Mouse (Mus musculus) MEL-GATA-1-ER (cell line): ENCODE results near the gene Kndc1.

Experiments
- DNase-seq: peaks from one replicate; pipeline ENCODE4 v3.0.0-alpha.2; 2012; ENCODE audit warnings: low read depth; ENCODE audit errors: extremely low read depth

Gene Kndc1

DNA sequence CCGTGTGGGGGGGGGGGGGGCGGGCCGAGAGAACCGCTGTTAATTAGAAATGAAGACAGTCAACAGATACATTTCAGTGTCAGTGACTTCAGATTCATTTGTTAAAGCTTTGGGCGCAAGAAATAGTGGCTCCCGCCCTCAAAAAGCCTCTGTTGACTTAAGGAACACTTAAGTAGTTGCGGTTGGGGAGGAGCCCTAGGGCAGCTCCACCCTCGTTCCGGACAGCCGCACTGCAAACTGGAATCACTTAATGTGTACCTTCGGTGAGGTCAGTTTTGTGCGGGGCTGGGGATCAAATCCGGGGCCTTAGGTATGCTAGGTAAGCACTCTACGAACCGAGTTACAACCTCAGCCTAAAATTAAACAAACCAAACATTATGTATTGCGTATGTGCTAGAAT is 56.6 kb downstream of the Kndc1 start:
- peak; percentile 40 for DNase-seq

DNA sequence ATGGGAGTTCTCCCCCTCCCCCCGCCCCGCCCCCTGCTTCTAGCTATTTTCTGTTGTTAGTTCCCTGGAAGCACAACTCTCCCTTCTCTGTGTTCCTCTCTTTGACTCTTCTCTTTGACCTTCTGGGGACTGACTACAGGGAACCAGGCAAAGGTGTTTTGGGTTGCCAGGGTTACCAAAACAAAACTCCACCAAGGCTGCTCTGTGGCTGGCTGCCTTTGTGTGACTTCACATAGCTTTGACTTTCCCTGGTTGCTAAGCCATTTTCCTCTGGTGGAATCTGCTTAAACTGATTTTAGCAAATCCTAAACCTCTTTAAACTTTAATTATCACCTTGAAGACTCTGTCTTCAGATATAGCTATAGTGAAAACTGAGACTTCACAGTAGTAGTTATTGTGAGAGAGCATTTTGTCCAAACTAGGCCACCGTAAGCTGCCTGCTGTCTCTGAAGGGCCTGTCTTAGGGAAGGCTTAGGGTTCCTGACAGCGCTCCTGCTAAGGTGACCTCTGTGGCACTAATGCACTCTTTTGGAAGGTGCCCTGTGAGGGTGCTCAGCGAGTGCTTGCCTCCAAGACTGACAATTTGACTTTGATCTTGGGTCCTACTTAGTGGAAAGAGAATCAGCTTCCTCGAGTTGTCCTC is 57.6 kb downstream of the Kndc1 start:
- no peak for DNase-seq

DNA sequence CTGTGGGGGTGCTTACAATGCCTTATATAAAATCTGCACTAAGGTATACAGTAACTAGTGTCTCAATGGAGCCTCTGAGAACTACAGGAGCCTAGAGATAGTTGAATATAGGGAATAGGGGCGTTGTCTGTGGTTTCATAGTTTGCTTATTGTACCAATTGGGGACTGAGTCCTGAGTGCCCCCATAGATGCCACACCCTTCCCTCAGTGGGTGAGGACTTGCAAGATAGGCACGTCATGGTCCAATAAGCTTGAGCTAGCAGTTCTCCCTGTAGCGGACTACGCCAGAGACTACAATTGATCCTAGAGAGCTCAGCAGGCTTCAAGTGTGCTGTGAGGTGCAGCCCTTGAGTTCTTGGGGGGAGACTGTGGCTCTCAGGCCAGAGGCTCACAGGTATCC is 61.0 kb downstream of the Kndc1 start:
- no peak for DNase-seq

DNA sequence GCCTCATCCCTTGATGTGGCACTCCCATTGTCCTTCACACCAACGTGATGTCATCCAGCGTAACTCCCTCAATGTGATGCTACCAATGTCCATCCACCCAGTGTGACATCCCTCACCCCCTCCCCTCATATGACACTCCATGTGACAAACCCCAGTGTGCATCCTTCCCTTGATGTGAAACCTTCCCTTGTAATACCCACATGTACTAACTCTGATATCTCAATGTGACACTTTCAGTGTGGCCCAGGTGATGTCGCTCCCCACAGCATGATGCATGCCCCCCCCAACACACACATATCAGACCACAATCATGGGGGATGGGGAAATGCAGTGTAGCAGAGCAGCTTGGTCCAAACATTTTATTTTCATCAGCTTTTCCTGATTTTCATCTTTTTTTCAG is 62.2 kb downstream of the Kndc1 start:
- DNase-seq = no peak

DNA sequence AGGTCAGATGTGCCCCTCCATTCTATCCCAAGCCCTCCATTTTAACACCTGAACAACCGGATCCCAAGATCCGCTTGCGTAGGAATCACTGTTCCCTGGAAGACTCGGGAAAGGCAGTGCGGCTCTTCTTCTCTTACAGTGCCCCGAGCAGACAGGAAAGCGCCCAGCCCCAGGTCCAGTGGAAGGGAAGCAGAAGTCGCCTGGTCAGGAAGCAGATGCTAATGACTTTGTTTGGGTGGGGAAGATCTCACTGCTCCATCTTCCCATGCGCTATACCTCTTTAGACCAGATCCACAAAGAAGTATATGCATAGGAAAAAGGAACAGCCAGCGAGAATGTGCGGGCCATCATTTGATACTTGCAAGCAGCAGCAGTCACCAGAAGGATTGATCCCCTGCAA is 62.9 kb downstream of the Kndc1 start:
- DNase-seq = no peak

DNA sequence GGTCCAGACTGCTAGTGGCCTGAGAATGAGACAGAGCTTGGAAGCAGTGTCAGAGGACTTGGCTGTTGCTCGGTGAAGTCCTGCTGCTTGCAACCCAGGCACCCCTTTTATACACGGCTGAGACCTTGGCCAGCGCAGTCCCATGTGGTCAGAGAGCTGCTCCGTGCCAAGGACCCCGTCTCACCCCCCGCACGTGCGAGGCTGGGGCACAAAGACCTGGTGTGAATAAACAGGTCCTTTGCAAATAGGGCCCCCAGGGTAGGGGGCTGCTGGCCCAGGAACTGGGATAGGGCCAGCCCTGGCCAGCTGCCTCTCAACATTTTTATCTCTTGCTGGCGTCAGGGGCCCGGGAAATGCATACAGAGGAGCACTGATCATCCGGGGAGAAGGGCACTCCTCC is 63.5 kb downstream of the Kndc1 start:
- DNase-seq = no peak

DNA sequence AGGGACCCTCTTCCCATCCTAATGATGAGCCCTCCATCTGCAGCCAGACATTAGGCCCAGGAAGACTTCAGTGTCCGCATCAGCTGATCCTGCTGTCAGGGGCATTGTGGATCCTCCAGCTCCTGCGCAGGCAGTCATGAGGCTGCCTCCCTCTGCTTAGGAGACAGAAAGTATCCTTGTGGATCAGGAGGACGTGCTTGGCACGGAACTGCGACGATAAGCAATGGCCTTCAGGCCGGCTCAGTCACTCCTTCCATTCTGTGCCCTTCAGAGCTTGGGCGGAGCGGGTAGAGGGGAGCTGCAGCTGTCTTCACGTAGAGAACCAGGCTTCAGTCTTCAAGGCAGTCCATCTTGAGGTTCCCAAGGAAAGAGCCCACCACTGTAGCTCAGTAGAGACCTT is 66.6 kb downstream of the Kndc1 start:
- DNase-seq = no peak

DNA sequence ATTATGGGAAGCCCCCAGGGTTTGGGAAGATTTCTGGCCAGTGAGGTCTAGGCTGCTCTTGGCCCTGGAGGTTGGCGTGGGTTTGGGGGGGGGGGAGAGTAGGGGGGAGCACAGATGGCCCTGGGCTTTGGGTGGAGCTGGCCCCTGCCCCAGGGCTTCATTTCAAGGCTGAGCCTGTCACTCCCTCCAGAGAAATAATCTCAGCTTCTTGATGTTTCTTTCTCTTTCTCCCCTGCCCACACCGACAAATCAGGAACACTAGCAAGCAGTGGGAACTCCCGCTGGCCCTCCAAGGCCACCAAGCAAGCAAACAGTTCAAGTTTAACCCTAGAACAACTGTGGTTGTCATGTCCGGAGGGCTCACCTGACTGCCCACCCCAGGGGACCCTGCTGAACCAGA is 69.3 kb downstream of the Kndc1 start:
- no peak for DNase-seq

DNA sequence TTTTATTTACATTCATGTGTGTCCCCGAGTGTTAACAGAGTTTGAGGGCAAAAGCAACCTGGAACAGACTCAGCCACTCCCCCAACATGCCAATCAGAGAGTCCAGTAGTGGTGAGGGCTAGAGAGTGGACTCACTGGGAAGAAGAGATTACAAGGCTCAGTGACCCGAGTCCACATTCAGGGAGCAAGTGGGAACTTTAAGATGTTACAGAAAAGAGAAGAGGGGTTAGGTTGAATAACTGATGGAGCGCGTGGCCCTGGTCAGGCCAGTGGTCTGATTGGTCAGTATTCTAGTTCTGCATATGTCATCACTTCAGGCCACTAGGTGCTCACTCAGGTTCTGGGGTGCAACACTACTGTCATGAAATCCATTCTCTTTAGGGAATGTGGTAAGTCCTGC is 72.7 kb downstream of the Kndc1 start:
- no peak for DNase-seq

DNA sequence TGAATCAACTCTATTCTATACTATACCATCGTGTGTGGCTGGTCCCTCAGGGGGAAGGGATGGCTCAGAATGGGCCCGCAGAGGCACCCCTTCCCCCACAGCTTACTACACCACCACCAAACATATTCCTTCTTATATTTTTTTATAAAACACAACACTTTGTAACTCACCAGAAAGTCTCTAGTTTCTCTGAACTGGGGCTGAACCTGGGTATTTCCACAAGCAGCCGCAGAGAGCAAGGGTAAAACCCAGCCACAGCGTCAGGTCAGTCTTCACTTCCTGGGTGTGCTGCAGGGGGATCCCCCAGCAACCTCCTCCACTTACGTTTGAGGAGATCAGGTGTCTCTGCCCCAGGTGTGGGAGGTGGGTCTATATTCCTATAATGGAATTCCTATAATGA is 73.9 kb downstream of the Kndc1 start:
- DNase-seq = no peak

DNA sequence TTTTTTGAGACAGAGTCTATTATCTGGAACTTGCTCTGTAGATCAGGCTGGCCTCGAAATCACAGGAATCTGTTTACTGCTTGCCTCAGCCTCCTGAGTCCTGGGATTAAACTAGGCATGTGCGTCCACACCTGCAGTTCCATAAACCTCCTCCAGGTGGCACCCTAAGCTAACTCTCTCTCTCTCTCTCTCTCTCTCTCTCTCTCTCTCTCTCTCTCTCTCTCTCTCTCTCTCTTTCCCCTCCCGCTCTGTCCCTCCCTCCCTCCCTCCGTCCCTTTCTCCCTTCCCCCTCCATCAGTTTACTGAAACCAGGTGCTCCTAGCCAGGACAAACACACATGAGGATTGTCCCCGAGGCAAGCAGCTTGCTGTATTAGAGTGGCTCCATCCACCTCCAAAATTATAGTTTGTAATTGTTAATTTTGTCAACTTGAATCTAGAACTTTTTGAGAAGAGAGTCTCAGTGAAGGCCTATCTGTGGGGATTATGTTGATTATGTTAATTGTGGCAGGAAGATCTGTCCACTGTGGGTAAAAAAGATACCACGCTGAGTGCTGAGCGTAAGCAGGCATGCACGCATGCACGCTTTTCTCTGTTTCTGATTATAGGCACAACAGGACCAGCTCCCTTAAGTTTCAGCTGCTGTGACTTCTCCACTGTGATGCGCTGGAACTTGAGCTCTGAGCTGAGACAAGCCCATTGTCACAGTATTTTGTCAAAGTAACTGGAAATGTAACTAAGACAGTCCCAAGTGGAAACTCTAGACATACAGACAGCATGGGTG is 75.0 kb downstream of the Kndc1 start:
- no peak for DNase-seq

DNA sequence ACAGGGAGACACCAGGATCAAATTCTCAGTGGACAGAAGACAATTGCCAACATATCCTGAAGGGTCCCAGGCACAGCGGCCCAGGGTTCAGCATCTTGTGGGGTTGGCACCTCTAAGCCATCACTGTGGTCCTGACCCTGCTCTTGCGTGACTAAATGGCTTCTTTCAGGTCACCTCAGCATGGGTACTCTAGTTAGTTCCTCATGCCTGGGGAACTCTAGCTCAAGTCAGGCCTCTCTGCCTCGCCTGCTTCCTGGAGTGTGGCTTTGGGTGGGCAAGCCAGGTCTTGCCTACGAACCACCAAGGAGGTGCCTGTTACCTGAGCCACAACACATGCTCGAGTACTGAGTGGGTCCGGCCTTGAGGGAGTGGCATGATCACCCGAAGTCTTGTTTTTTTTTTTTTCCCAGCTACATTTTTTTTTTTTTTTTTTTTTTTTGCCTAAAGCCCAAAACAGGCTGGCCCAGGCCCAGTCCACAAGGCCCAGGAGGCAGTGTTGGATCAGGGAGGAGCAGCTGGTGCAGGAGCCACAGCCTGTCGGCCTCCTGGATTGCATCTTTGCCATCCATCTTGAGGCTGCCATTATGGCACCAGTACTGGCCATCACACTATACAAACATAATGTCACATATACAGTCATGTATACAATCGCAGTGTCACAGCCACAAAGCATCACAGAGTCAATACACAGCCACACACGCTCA is 75.9 kb downstream of the Kndc1 start:
- DNase-seq = no peak

DNA sequence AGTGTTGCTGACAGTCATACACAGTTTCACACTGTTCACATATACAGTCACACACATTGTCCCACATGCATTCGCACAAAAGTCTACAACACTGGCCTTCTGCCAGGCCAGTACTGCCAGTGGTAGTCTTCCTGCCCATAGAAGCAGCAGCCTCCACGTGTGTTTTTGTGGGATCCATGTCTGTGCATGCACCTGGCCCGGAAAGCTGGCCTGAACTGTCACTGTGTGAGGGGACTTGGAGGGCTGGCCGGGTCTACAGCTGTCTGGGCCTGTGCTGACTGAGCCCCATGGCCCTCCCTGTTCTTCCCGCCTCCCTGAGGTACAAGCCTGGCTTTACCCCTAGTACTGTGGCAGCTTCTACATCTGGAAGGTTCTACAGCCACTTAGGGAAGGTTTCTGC is 76.5 kb downstream of the Kndc1 start:
- no peak for DNase-seq

DNA sequence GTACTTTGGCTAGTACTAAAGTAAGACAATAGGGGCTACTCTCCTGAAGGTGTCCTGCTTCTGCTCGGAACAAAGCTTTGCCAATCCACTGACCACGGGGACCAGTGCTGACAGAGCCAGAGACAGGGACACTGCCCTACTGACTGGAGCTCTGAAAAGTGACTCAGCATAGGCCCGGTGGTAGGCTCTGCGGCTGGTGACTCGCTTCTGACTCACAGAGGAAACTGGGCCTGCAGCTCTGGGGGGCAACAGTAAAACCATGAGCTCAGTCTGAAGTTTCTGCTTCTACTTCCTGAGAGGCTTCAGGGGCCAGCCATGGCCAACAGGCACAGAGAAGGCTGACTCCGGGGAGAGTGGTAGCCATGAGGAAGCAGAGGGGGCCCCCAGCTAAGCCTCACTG is 76.9 kb downstream of the Kndc1 start:
- DNase-seq = no peak

DNA sequence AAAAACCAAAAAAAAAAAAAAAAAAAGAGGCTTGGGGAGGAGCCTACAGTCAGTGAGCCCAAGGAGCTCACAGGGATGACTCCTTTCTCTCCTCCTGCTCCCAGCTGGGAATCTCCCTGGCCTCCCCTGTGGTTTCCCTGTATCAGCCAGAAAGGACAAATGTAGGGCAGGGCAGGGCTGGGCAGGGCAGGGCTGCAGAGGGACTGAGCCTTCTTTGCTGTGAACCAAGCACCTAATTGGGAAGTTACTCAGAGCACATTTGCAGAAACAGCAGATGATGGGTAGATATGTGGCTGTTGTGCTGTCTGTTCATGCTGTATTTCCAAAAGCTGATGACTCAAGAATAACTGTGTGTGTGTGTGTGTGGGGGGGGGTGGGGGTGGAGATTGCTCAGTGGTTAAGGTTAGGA is 78.4 kb downstream of the Kndc1 start:
- DNase-seq = no peak

DNA sequence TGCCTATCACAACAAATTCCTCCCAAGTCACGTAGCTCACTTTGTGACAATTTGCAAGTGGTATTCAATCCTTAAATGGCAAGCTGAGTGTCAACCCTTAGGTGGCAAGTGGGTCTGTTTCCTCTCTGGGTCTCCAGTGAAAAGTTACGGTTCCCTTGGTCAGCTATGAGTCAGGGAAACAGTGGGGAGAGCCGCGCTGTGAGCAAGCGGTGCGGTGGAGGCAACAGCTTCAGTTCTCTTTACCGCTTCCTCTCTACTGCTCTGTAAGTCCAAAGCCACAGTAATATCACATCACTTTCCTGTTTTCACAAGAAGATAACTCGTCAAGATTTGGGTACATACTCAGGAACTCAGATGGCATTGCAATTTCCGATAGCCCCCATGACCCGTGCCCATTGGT is 79.8 kb downstream of the Kndc1 start:
- DNase-seq = no peak

DNA sequence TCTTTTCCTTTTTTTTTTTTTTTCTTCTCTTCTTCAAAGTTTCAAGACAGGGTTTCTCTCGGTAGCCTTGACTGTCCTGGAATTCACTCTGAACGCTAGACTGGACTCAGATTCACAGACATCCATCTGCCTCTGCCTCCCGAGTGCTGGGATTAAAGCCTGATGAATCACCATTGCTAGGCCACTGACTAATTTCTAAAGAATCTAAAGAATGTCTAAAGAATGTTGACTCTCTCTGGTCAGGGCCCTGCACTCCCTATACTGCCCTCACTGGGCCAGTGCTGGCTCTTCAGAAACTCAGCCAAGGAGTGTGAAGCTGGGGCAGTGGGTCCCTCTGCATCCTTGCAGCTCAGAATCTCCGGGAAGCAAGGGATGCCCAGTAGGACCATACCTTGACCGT is 81.0 kb downstream of the Kndc1 start:
- no peak for DNase-seq

DNA sequence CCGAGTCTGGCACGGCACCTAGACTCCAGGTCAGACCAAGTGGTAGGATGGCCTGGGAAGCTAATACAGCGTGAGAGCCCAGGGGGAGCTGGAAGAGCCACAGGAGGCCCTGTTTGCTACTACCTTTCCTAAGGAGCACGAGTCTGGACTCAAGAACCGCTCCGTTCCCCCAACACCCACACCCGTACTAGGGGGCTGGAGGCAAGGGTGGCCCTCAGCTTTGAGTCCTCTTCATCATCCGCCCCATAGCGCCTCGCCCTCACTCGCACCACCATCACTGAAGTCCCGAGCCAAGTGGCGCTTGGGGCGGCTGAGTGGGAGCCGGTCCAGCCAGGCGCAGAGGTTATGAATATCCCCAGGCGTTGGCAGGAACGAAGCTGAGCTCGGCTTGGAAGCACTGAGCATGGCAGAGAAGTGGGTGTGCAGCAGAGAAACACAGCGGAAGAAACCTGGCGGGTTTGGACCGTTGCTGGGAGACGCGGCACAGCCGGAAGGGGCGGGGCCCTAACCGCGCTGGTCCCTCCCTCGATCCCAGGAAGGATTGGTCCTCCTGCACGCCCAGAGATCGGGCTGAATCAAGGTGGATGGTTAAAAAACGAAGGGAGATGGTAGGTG is 83.9 kb downstream of the Kndc1 start, which contains the start of gene 6430531B16Rik:
Gene 6430531B16Rik (minus strand): TSS at position 478 of the 615 bp plus-strand sequence.
- peak; percentile 19 for DNase-seq

DNA sequence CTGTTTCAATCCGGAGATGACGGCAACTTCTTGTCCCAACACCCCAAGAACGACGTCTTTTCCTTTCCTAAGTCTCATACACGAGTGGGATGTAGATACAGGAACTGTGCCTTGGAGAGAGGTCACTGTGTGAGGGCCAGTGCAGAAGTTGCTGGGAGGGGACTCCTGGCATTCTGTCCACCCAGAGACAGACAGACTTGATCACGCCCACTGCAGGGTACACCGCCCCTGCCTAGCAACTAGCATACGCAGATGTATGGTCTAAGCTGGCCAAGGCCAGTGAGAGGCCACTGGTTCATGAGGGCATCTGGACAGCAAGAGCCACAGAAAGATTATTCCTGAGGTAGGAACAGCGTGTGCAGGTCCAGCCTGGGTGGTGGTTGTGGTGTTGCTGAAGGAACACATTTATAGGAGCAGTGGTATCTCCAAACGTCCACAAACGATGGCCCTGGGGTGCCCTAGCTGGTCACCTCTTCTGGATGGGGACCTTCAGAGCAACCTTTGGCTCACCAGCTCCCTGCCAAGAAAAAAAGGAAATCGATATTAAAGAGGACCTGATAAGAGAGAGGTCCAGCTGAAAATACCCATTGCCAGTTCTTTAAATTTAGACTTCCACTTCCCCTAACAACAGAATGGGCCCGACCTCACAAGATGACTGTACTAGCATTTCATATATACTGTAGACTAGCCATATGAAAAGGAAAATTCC is 84.7 kb downstream of the Kndc1 start:
- no peak for DNase-seq

DNA sequence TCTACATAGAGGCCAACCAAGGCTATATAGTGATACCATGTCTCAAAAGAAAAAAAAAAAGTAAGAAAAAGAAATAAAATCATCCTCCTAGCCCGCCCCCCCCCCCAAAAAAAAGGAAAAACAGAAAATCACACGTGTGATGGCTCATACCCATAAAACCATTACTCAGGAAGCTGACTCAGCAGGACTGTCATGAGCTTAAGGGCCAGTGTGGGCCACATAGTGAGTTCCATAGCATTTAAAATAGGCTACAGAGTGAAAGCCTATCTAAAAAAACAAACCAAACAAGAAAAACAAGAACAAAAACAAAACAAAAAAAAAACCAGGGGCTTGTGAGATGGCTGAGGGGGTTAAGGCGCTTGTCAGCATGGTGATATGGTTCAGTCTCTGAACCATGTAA is 86.3 kb downstream of the Kndc1 start:
- no peak for DNase-seq

DNA sequence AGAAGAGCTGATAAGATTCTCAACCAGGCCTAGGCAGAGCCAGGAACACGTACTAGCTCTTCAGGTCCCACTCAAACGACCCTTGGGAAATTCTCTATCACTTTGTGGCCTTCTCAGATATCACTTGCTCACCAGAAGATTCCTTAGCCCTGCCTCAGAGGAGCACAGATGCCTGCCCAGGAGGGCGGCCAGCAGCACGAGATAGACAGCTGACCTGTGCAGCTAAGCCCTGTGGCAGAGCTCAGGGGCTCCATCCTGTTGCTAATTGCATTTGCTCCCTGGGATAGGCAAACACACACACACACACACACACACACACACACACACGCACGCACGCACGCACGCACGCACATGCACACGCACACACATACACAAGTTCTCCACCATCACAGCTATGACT is 87.6 kb downstream of the Kndc1 start:
- DNase-seq = no peak

DNA sequence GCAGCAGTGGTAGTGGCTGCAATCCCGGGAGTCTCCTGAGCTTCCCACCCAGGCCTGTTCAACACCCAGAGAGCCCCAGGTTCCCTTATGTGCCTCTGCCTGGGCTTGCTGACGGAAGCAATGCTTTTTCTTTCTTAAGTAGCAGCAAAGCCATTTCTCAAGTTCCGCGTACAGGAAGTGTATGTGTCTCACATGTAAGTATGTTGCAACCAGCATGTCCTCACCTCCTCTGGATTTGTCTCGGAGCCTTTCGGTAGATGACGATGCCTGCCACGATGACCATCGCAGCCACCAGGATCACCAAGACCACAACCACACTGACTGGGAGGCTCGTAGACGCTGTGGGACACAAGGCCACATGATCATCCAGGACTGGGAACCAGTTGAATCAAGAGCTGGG is 90.0 kb downstream of the Kndc1 start:
- no peak for DNase-seq
